Mouse (Mus musculus) heart, embryonic 13.5 days (tissue): ENCODE results near the gene Ier3. TPM values are rescaled to one million over a fixed set of nuclear protein-coding genes. Genes with fewer than 3 reads are reported as not detected.

Experiments used
- ATAC-seq: fragments of 200-750 bp; cut with Nextera tagmentation; 2 replicates; pipeline ENCODE4 v1.8.0; 2017; ENCODE audit warnings: moderate TSS enrichment; ENCODE audit not compliant: insufficient number of reproducible peaks, low FRiP score, low TSS enrichment; ENCODE audit errors: extremely low read depth
- H3K27ac ChIP-seq: fragments of 300-500 bp; sonication (generic); replicated peaks from 2 replicates; pipeline ENCODE4 v1.5.1; 2015; ENCODE audit warnings: moderate library complexity, mild to moderate bottlenecking, inconsistent platforms
- H3K27me3 ChIP-seq: fragments of 300-500 bp; sonication (generic); replicated peaks from 2 replicates; pipeline ENCODE4 v1.6.1; 2015; ENCODE audit warnings: mild to moderate bottlenecking, inconsistent platforms
- H3K36me3 ChIP-seq: fragments of 300-500 bp; sonication (generic); 2 replicates; pipeline ENCODE4 v1.6.1; 2015; ENCODE audit warnings: mild to moderate bottlenecking, inconsistent platforms
- H3K4me1 ChIP-seq: fragments of 300-500 bp; sonication (generic); 2 replicates; pipeline ENCODE4 v1.6.1; 2015; ENCODE audit warnings: inconsistent platforms
- H3K4me2 ChIP-seq: fragments of 300-500 bp; sonication (generic); 2 replicates; pipeline ENCODE4 v1.6.1; 2015; ENCODE audit warnings: inconsistent platforms, mild to moderate bottlenecking, moderate library complexity
- H3K4me3 ChIP-seq: fragments of 300-500 bp; sonication (generic); 2 replicates; pipeline ENCODE4 v1.5.1; 2015; ENCODE audit warnings: moderate library complexity, mild to moderate bottlenecking, inconsistent platforms
- H3K9ac ChIP-seq: fragments of 300-500 bp; sonication (generic); 2 replicates; pipeline ENCODE4 v1.6.1; 2015; ENCODE audit warnings: inconsistent platforms, mild to moderate bottlenecking, moderate library complexity
- H3K9me3 ChIP-seq: fragments of 300-500 bp; sonication (generic); 2 replicates; pipeline ENCODE4 v1.6.1; 2016; ENCODE audit warnings: inconsistent platforms
- WGBS: fragments of 180-500 bp; shearing (Covaris S2); methylation state at CpG from one replicate; pipeline ENCODE4 v1.1.7; 2015; ENCODE audit warnings: mixed read lengths; 5-methylcytosine and 5-hydroxymethylcytosine counted together
- polyA plus RNA-seq: library from polyadenylated mRNA; unstranded; fragments of >200 nt; fragmentation: Nextera tagmentation; extraction: Ambion mirVana; gene quantifications from 2 replicates; pipeline ENCODE4 v1.2.1, GENCODE M21; 2015

Ier3 gene
- polyA plus RNA-seq, 1 experiment from 2014 or later = 41.7 TPM

- Histone ChIP-seq H3K9me3 (no peaks in the 10 kb centered on the region), H3K4me1 (peaks cover 15% of the 10 kb centered on the region), H3K4me3 (no peak overlapping the region), H3K9ac (no peak overlapping the region), H3K27me3 (no peaks in the 10 kb centered on the region), H3K4me2 (no peak overlapping the region), H3K36me3 (peaks cover 47% of the 10 kb centered on the region), H3K27ac (no peak overlapping the region)
- no peak for ATAC-seq
- 93% methylated on average over 1 of the region's 1 CpGs for WGBS
These were observed 37.9 kb downstream of the Ier3 start for GRCm38 (mm10) chr17:35859371-35859770.

- 42% methylated on average over 2 of the region's 2 CpGs for WGBS
- no peak for ATAC-seq
- no peak overlapping the region for H3K27ac ChIP-seq
These were observed 38.4 kb downstream of the Ier3 start for GRCm38 (mm10) chr17:35859835-35860234.

GRCm38 (mm10) chr17:35860831-35861197, 39.3 kb downstream of the Ier3 start:
- no peaks in the 10 kb centered on the region for H3K27me3 ChIP-seq
- peaks cover 25% of the 10 kb centered on the region for H3K4me1 ChIP-seq
- no peaks in the 10 kb centered on the region for H3K9me3 ChIP-seq
- 5% methylated on average over 12 of the region's 12 CpGs for WGBS
- H3K36me3 ChIP-seq = peaks cover 34% of the 10 kb centered on the region
- H3K9ac ChIP-seq = peak overlapping the region; percentile 89
- H3K4me2 ChIP-seq = peak overlapping the region; percentile 78
- no peak for ATAC-seq
- peak overlapping the region; percentile 87 for H3K4me3 ChIP-seq
- H3K27ac ChIP-seq = peak overlapping the region; percentile 95

More at GRCm38 (mm10) chr17:35859835-35860234, 38.4 kb downstream of the Ier3 start:
- Histone ChIP-seq H3K9ac (no peak overlapping the region), H3K36me3 (peaks cover 42% of the 10 kb centered on the region), H3K27me3 (no peaks in the 10 kb centered on the region), H3K4me2 (no peak overlapping the region), H3K4me3 (no peak overlapping the region), H3K4me1 (peaks cover 20% of the 10 kb centered on the region), H3K9me3 (no peaks in the 10 kb centered on the region)

- H3K9me3 ChIP-seq = no peaks in the 10 kb centered on the region
- peaks cover 33% of the 10 kb centered on the region for H3K36me3 ChIP-seq
- WGBS = 1% methylated on average over 47 of the region's 47 CpGs
- H3K4me1 ChIP-seq = peaks cover 25% of the 10 kb centered on the region
- H3K4me2 ChIP-seq = peak within 1 kb of the TSS; percentile 78
- H3K9ac ChIP-seq = peak within 1 kb of the TSS; percentile 89
- peak within 1 kb of the TSS; percentile 87 for H3K4me3 ChIP-seq
- peak within 1 kb of the TSS; percentile 95 for H3K27ac ChIP-seq
- H3K27me3 ChIP-seq = no peaks in the 10 kb centered on the region
- peak; percentile 85 for ATAC-seq
These were observed 39.8 kb downstream of the Ier3 start, which contains the start of gene Nrm for GRCm38 (mm10) chr17:35861198-35861857. Gene Nrm, plus strand, starts transcription at chr17:35861318.

- Histone ChIP-seq H3K4me1 (peaks cover 55% of the 10 kb centered on the region), H3K27me3 (no peaks in the 10 kb centered on the region)
These were observed 43.4 kb downstream of the Ier3 start for GRCm38 (mm10) chr17:35864832-35865353.

GRCm38 (mm10) chr17:35865481-35866280, 44.2 kb downstream of the Ier3 start, which contains the start of gene Ppp1r18:
Gene Ppp1r18, plus strand, starts transcription at chr17:35865593.
- H3K9me3 ChIP-seq = no peaks in the 10 kb centered on the region
- ATAC-seq = peak; percentile 31; the same call in 1 of the 2 replicates
- H3K27ac ChIP-seq = peak within 1 kb of the TSS; percentile 97
- WGBS = 1% methylated on average over 46 of the region's 48 CpGs
- peaks cover 11% of the 10 kb centered on the region for H3K36me3 ChIP-seq
- peaks cover 59% of the 10 kb centered on the region for H3K4me1 ChIP-seq
- H3K27me3 ChIP-seq = no peaks in the 10 kb centered on the region
- peak within 1 kb of the TSS; percentile 68 for H3K4me3 ChIP-seq
- H3K4me2 ChIP-seq = peak within 1 kb of the TSS; percentile 96
- H3K9ac ChIP-seq = peak within 1 kb of the TSS; percentile 91

More at GRCm38 (mm10) chr17:35864832-35865353, 43.4 kb downstream of the Ier3 start:
- ATAC-seq = no peak
- H3K27ac ChIP-seq = peak overlapping the region; percentile 97
- no peaks in the 10 kb centered on the region for H3K9me3 ChIP-seq
- peak overlapping the region; percentile 91 for H3K9ac ChIP-seq
- H3K36me3 ChIP-seq = peaks cover 8% of the 10 kb centered on the region; the same call in 1 of the 2 replicates
- peak overlapping the region; percentile 68 for H3K4me3 ChIP-seq
- WGBS = 29% methylated on average over 10 of the region's 10 CpGs
- peak overlapping the region; percentile 96 for H3K4me2 ChIP-seq

- no peaks in the 10 kb centered on the region for H3K9me3 ChIP-seq
- H3K9ac ChIP-seq = peak overlapping the region; percentile 91
- peak overlapping the region; percentile 68 for H3K4me3 ChIP-seq
- peak overlapping the region; percentile 96 for H3K4me2 ChIP-seq
- ATAC-seq = peak; percentile 44; the same call in 1 of the 2 replicates
- H3K36me3 ChIP-seq = peaks cover 17% of the 10 kb centered on the region
- peak overlapping the region; percentile 97 for H3K27ac ChIP-seq
- no peaks in the 10 kb centered on the region for H3K27me3 ChIP-seq
- 0% methylated on average over 30 of the region's 38 CpGs for WGBS
- peaks cover 63% of the 10 kb centered on the region for H3K4me1 ChIP-seq
These were observed 44.9 kb downstream of the Ier3 start for GRCm38 (mm10) chr17:35866281-35866831.

GRCm38 (mm10) chr17:35866911-35867890, 45.7 kb downstream of the Ier3 start:
- peak overlapping the region; percentile 96 for H3K4me2 ChIP-seq
- peaks cover 62% of the 10 kb centered on the region for H3K4me1 ChIP-seq
- no peak for ATAC-seq
- no peaks in the 10 kb centered on the region for H3K27me3 ChIP-seq
- 7% methylated on average over 26 of the region's 26 CpGs for WGBS
- peak overlapping the region; percentile 97 for H3K27ac ChIP-seq
- peak overlapping the region; percentile 68 for H3K4me3 ChIP-seq
- peaks cover 23% of the 10 kb centered on the region for H3K36me3 ChIP-seq
- peak overlapping the region; percentile 91 for H3K9ac ChIP-seq
- no peaks in the 10 kb centered on the region for H3K9me3 ChIP-seq

- no peaks in the 10 kb centered on the region for H3K27me3 ChIP-seq
- H3K4me2 ChIP-seq = peak overlapping the region; percentile 96
- peak overlapping the region; percentile 68 for H3K4me3 ChIP-seq
- H3K9me3 ChIP-seq = no peaks in the 10 kb centered on the region
- H3K4me1 ChIP-seq = peaks cover 72% of the 10 kb centered on the region
- 23% methylated on average over 15 of the region's 17 CpGs for WGBS
- H3K9ac ChIP-seq = peak overlapping the region; percentile 91
- peak overlapping the region; percentile 97 for H3K27ac ChIP-seq
- no peak for ATAC-seq
- H3K36me3 ChIP-seq = peaks cover 30% of the 10 kb centered on the region
These were observed 46.8 kb downstream of the Ier3 start for GRCm38 (mm10) chr17:35868165-35868820.

- no peaks in the 10 kb centered on the region for H3K27me3 ChIP-seq
- no peak for ATAC-seq
- 5% methylated on average over 7 of the region's 7 CpGs for WGBS
- peak overlapping the region; percentile 68 for H3K4me3 ChIP-seq
- peaks cover 33% of the 10 kb centered on the region for H3K36me3 ChIP-seq
- no peaks in the 10 kb centered on the region for H3K9me3 ChIP-seq
- peak overlapping the region; percentile 96 for H3K4me2 ChIP-seq
- peaks cover 78% of the 10 kb centered on the region for H3K4me1 ChIP-seq
- peak overlapping the region; percentile 97 for H3K27ac ChIP-seq
- peak overlapping the region; percentile 91 for H3K9ac ChIP-seq
These were observed 47.5 kb downstream of the Ier3 start for GRCm38 (mm10) chr17:35868961-35869345.
